Mouse (Mus musculus) lung, postnatal 0 days (tissue): ENCODE results near the gene Dscam.

ENCODE experiments used
- CTCF ChIP-seq: IDR thresholded peaks from 2 replicates; pipeline ENCODE4 v1.5.1; 2016; ENCODE audit warnings: antibody characterized with exemption, mild to moderate bottlenecking
- EP300 ChIP-seq: IDR thresholded peaks from 2 replicates; pipeline ENCODE4 v1.6.1; 2016; ENCODE audit warnings: antibody characterized with exemption, mild to moderate bottlenecking, control low read depth

- TF ChIP-seq CTCF (no peak), EP300 (no peak)
These were observed 540.9 kb downstream of the Dscam start for GRCm38 (mm10) chr16:96629623-96630022.
